Mouse (Mus musculus): ENCODE data around the gene Mindy2.

DNA sequence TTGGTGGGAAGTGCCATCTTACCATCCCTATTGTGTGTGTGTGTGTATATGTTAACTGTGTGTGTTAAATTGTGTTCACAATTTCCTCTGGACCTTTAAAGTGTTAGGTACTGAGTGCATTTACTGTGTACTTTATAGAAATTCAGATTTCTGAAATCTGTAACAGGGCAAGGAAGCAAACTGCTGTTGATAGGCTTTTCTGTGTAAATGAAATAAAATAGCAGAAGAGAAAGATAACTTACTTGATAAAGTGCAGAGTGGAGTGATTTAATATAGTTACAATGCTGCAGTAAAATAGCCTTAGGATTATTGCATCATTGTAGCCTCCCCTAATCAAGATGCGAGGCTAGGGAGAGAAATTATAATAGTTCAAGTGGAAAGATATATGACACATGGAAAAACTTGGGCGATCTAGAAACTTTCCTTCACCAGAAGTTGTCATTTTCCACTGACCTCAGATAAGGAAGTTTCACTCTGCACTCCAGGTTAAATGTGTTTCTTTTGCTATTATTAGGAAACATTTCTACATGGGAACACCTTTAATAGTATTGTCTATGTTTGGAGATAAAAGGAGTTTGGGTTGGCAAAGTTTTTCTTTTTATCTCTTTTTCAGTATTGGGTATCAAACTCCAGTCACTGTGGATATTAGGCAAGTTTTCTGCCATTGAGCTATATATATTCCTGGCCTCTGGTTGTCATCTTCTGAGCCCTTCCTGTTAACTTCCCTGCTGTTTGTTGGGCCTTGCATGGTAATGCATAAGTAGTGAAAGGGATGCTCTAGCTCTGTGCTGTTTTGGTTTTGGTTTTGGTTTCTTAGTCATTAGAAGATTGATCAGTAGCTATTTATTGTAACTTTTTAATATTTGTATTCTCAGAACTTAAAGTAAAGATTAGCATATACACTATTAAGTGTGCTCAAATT lies 35.1 kb upstream of the Mindy2 start:
- TF ChIP-seq POLR2A (IDR thresholded peaks at IDR 0.05; ENCODE audit: insufficient read length, low read depth) (no peak), USF1 (IDR thresholded peaks at IDR 0.05; ENCODE audit: low read depth) (no peak), MAX (IDR thresholded peaks at IDR 0.05; ENCODE audit: low read depth) (no peak), POLR2AphosphoS2 (IDR thresholded peaks at IDR 0.05; ENCODE audit: insufficient read length, low read depth) (no peak), MYOG (IDR thresholded peaks at IDR 0.05; ENCODE audit: control insufficient read depth in 1 of 3, insufficient read depth in 1 of 3, insufficient read length in 2 of 3, low read depth in 2 of 3) (no peak), TCF12 (IDR thresholded peaks at IDR 0.05; ENCODE audit: insufficient read depth, poor library complexity, severe bottlenecking) (no peak), REST (IDR thresholded peaks at IDR 0.05; ENCODE audit: insufficient read depth, insufficient read length) (no peak), MYOD1 (IDR thresholded peaks at IDR 0.05; ENCODE audit: control insufficient read depth in 1 of 3, insufficient read length in 2 of 3, low read depth in 2 of 3) (no peak)

All from myocyte (in vitro differentiated cells).